In the genomic region with DNA sequence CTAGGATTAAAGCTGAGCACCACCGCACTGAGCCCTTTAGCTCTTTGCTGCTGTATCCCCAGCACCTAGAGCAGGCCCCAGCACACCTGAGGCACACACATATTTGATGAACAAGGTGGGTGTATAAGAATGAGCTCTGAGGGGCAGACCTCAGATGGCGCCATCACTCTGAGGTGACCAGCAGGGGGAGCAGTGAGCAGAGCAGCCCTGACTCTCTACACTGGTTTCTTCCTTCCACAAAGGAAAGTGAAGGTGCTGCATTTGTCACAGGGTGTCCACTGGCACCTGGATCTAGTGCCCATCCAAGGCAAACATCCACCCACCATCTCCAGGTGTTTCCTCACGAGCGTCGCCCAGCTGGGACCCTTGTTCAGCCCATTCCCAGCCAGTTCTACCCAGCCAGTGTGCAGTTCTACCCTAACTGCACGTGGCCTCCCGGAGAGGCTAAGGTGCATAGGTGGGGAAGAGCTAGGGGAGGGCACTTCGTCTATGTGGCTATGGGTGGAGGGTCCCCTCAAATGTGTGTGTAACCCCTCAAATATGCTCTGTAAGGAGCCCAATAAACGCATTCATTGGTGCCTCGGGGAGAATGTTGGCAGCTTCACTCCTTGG, we compare ENCODE assay signal across 9 mouse cellular contexts. TPM values are rescaled to one million over a fixed set of nuclear protein-coding genes. Genes with fewer than 3 reads are reported as not detected.
DNase-seq lines count a peak whose midpoint lies in the region; ATAC-seq and TF ChIP-seq lines count a peak whose summit lies in the region.
"Had no signal": no experiment of that assay in that cellular context is flagged by ENCODE, and none has a peak within 500 bp of the region (broad histone marks: within the 10 kb centered on the region; RNA-seq: fewer than 3 reads in every experiment).

No protein-coding gene starts in this region.

- no peaks in the 10 kb centered on the region for H3K9me3 ChIP-seq in embryonic facial prominence, embryonic 11.5 days (replicated peaks; ENCODE audit: control insufficient read depth, low read length)
- no peaks in the 10 kb centered on the region for H3K9me3 ChIP-seq in hindbrain, embryonic 15.5 days
- H3K9me3 ChIP-seq in lung, embryonic 14.5 days (ENCODE audit: low read depth, low read length) = no peaks in the 10 kb centered on the region

- no peaks in the 10 kb centered on the region for H3K4me1 ChIP-seq in lung, adult 2 months (ENCODE audit: control insufficient read depth, insufficient read depth, low read length)
- no peaks in the 10 kb centered on the region for H3K4me1 ChIP-seq in embryonic facial prominence, embryonic 11.5 days (ENCODE audit: control insufficient read depth, insufficient read depth, low read length)
- no peaks in the 10 kb centered on the region for H3K4me1 ChIP-seq in hindbrain, embryonic 15.5 days (replicated peaks)
- H3K4me1 ChIP-seq in lung, embryonic 14.5 days (ENCODE audit: insufficient read depth) = no peaks in the 10 kb centered on the region

- TF ChIP-seq POLR2A in lung, adult 2 months (IDR thresholded peaks at IDR 0.05; ENCODE audit: borderline replicate concordance, extremely low read depth, low read depth, low read length) = no peak

- H3K4me3 ChIP-seq in lung, adult 2 months (replicated peaks; ENCODE audit: extremely low read depth, low read depth, low read length) = no peak overlapping the region
- no peak overlapping the region for H3K4me3 ChIP-seq in embryonic facial prominence, embryonic 11.5 days (ENCODE audit: low read depth, low read length)
- no peak overlapping the region for H3K4me3 ChIP-seq in hindbrain, embryonic 15.5 days
- no peak overlapping the region for H3K4me3 ChIP-seq in lung, embryonic 14.5 days (ENCODE audit: low read depth, low read length)
- H3K4me3 ChIP-seq: erythroblast, embryonic 14.5 days had no signal

- H3K36me3 ChIP-seq in embryonic facial prominence, embryonic 11.5 days (replicated peaks; ENCODE audit: control insufficient read depth, insufficient read depth, low read depth, low read length) = no peaks in the 10 kb centered on the region
- no peaks in the 10 kb centered on the region for H3K36me3 ChIP-seq in hindbrain, embryonic 15.5 days
- H3K36me3 ChIP-seq in lung, embryonic 14.5 days (ENCODE audit: insufficient read depth) = no peaks in the 10 kb centered on the region

- H3K27me3 ChIP-seq in embryonic facial prominence, embryonic 11.5 days (ENCODE audit: control insufficient read depth, insufficient read depth, low read length) = no peaks in the 10 kb centered on the region
- no peaks in the 10 kb centered on the region for H3K27me3 ChIP-seq in hindbrain, embryonic 15.5 days
- H3K27me3 ChIP-seq in lung, embryonic 14.5 days (ENCODE audit: insufficient read depth, low read length) = no peaks in the 10 kb centered on the region

- ATAC-seq in embryonic facial prominence, embryonic 11.5 days (replicated peaks; ENCODE audit: insufficient number of reproducible peaks, low FRiP score, low TSS enrichment, low read depth) = peak; percentile 69; the same call in 1 of the 2 replicates
- ATAC-seq in hindbrain, embryonic 15.5 days (ENCODE audit: low FRiP score, low read depth) = peak; percentile 52; the same call in 1 of the 2 replicates
- ATAC-seq in lung, embryonic 14.5 days (ENCODE audit: insufficient read depth) = peak; percentile 36; the same call in 1 of the 2 replicates

- peak; percentile 93 for TF ChIP-seq CTCF in lung, adult 2 months (IDR thresholded peaks at IDR 0.05; ENCODE audit: insufficient read depth, low read length)
- TF ChIP-seq CTCF in lung, embryonic 14.5 days (IDR thresholded peaks at IDR 0.05; ENCODE audit: low read depth) = peak; percentile 94

- no peak overlapping the region for H3K4me2 ChIP-seq in embryonic facial prominence, embryonic 11.5 days (ENCODE audit: low read depth, low read length)
- H3K4me2 ChIP-seq in hindbrain, embryonic 15.5 days = no peak overlapping the region
- H3K4me2 ChIP-seq in lung, embryonic 14.5 days = no peak overlapping the region

- peak; percentile 71 for DNase-seq in lung, adult 2 months
- no peak for DNase-seq in lung, postnatal 25 days (ENCODE audit: low spot score)
- DNase-seq in ZHBTc4 (ENCODE audit: low read depth, low spot score) = peak; percentile 83
- peak; percentile 78 for DNase-seq in embryonic facial prominence, embryonic 11.5 days (ENCODE audit: low spot score)
- DNase-seq in lung, embryonic 14.5 days = peak; percentile 79
- peak; percentile 84 for DNase-seq in retina, embryonic 14.5 days (ENCODE audit: low spot score)
- DNase-seq in layer of hippocampus, adult 9-10 months (ENCODE audit: low spot score) = no peak

- H3K9ac ChIP-seq in embryonic facial prominence, embryonic 11.5 days (replicated peaks; ENCODE audit: low read length) = no peak overlapping the region
- H3K9ac ChIP-seq in hindbrain, embryonic 15.5 days = no peak overlapping the region
- H3K9ac ChIP-seq in lung, embryonic 14.5 days = no peak overlapping the region

- WGBS in lung, adult 2 months = 43% methylated on average over 10 of the region's 10 CpGs
- 42% methylated on average over 10 of the region's 10 CpGs for WGBS in embryonic facial prominence, embryonic 11.5 days
- WGBS in hindbrain, embryonic 15.5 days = 45% methylated on average over 10 of the region's 10 CpGs
- 42% methylated on average over 10 of the region's 10 CpGs for WGBS in lung, embryonic 14.5 days

- H3K27ac ChIP-seq in embryonic facial prominence, embryonic 11.5 days (replicated peaks; ENCODE audit: low read depth, low read length) = no peak overlapping the region
- H3K27ac ChIP-seq in hindbrain, embryonic 15.5 days (replicated peaks) = no peak overlapping the region
- H3K27ac ChIP-seq in lung, embryonic 14.5 days (ENCODE audit: low read depth) = no peak overlapping the region

RNA-seq across cellular contexts. Expression of gene Stxbp1, which starts 12.1 kb away (rescaled TPM):
- 26.3 and 37.9 TPM in 2 replicates for polyA plus RNA-seq in lung, adult 2 months (2012; rRNA removed)
- polyA plus RNA-seq in embryonic facial prominence, embryonic 11.5 days (2014; fragmentation: Nextera tagmentation; extraction: Ambion mirVana) = 22.0 and 27.1 TPM in 2 replicates
- 296 and 323 TPM in 2 replicates for polyA plus RNA-seq in hindbrain, embryonic 15.5 days (2015; fragmentation: Nextera tagmentation; extraction: Ambion mirVana)
- polyA plus RNA-seq in lung, embryonic 14.5 days (2014; fragmentation: Nextera tagmentation; extraction: Ambion mirVana) = 20.7 and 22.2 TPM in 2 replicates

RNA-seq across cellular contexts. Expression of gene Fam129b, which starts 16.8 kb away (rescaled TPM):
- 205 and 224 TPM in 2 replicates for polyA plus RNA-seq in lung, adult 2 months (2012; rRNA removed)
- 13.7 and 15.9 TPM in 2 replicates for polyA plus RNA-seq in embryonic facial prominence, embryonic 11.5 days (2014; fragmentation: Nextera tagmentation; extraction: Ambion mirVana)
- 33.5 and 33.9 TPM in 2 replicates for polyA plus RNA-seq in hindbrain, embryonic 15.5 days (2015; fragmentation: Nextera tagmentation; extraction: Ambion mirVana)
- polyA plus RNA-seq in lung, embryonic 14.5 days (2014; fragmentation: Nextera tagmentation; extraction: Ambion mirVana) = 41.2 and 46.5 TPM in 2 replicates

Comparison
In these comparisons a context has a peak if more than half of its experiments do, and no peak if none do; other contexts are left out.
1. DNase-seq: peak in lung, adult 2 months (single experiment), ZHBTc4 (single experiment), embryonic facial prominence, embryonic 11.5 days (single experiment), lung, embryonic 14.5 days (single experiment) and retina, embryonic 14.5 days (single experiment); none in lung, postnatal 25 days (single experiment) and layer of hippocampus, adult 9-10 months (single experiment).
2. Peak in every context shown above with its lines, with median percentiles within 50 percentile points of each other: ATAC-seq.